Mouse (Mus musculus): ENCODE results near the gene Cyba. TPM values are rescaled to one million over a fixed set of nuclear protein-coding genes. Genes with fewer than 3 reads are reported as not detected.

The Cyba gene
- polyA plus RNA-seq, 1 experiment from 2014 or later = 33.6 TPM

Small RNA genes within 50 kb of the gene (microRNA-seq; reads per million reads assigned to microRNA genes)
- not detected for gene Gm24366

Other genes starting within 250 kb of the Cyba start
- gene Zfpm1, start 150.8 kb downstream of the Cyba start, polyA plus RNA-seq (2015; fragmentation: Nextera tagmentation; extraction: Ambion mirVana) = 1.5 and 1.8 TPM in 2 replicates
- not detected in 2 replicates for gene Trhr2, start 72.2 kb downstream of the Cyba start, polyA plus RNA-seq (2015; fragmentation: Nextera tagmentation; extraction: Ambion mirVana)
- 38.9 and 41.3 TPM in 2 replicates for gene Zc3h18, start 56.3 kb downstream of the Cyba start, polyA plus RNA-seq (2015; fragmentation: Nextera tagmentation; extraction: Ambion mirVana)
- gene Il17c, start 10.9 kb downstream of the Cyba start, polyA plus RNA-seq (2015; fragmentation: Nextera tagmentation; extraction: Ambion mirVana) = 0.26 TPM in 1 of 2 replicates, not detected in the other
- 62.3 and 68.3 TPM in 2 replicates for gene Mvd, start 10.5 kb upstream of the Cyba start, polyA plus RNA-seq (2015; fragmentation: Nextera tagmentation; extraction: Ambion mirVana)
- not detected in 2 replicates for gene Snai3, start 27.8 kb upstream of the Cyba start, polyA plus RNA-seq (2015; fragmentation: Nextera tagmentation; extraction: Ambion mirVana)
- gene Rnf166, start 43.1 kb upstream of the Cyba start, polyA plus RNA-seq (2015; fragmentation: Nextera tagmentation; extraction: Ambion mirVana) = 34.3 and 41.5 TPM in 2 replicates
- gene Ctu2, start 43.2 kb upstream of the Cyba start, polyA plus RNA-seq (2015; fragmentation: Nextera tagmentation; extraction: Ambion mirVana) = 80.0 and 80.4 TPM in 2 replicates
- 2.7 and 3.3 TPM in 2 replicates for gene Piezo1, start 118.4 kb upstream of the Cyba start, polyA plus RNA-seq (2015; fragmentation: Nextera tagmentation; extraction: Ambion mirVana)
- 7.0 and 8.2 TPM in 2 replicates for gene Cdt1, start 135.1 kb upstream of the Cyba start, polyA plus RNA-seq (2015; fragmentation: Nextera tagmentation; extraction: Ambion mirVana)
- gene Aprt, start 144.0 kb upstream of the Cyba start, polyA plus RNA-seq (2015; fragmentation: Nextera tagmentation; extraction: Ambion mirVana) = 166 and 173 TPM in 2 replicates
- 7.2 and 9.0 TPM in 2 replicates for gene Galns, start 178.5 kb upstream of the Cyba start, polyA plus RNA-seq (2015; fragmentation: Nextera tagmentation; extraction: Ambion mirVana)
- gene Trappc2l, start 178.7 kb upstream of the Cyba start, polyA plus RNA-seq (2015; fragmentation: Nextera tagmentation; extraction: Ambion mirVana) = 120 and 126 TPM in 2 replicates
- gene Pabpn1l, start 189.8 kb upstream of the Cyba start, polyA plus RNA-seq (2015; fragmentation: Nextera tagmentation; extraction: Ambion mirVana) = not detected in 2 replicates

All from midbrain, embryonic 15.5 days (tissue).